ENCODE assay signal across 16 mouse cellular contexts in genomic region chr5:88644901-88645300, GRCm38 (mm10). TPM values are rescaled to one million over a fixed set of nuclear protein-coding genes. Genes with fewer than 3 reads are reported as not detected.
DNase-seq lines count a peak whose midpoint lies in the region; ATAC-seq and TF ChIP-seq lines count a peak whose summit lies in the region.
"Had no signal": no experiment of that assay in that cellular context is flagged by ENCODE, and none has a peak within 500 bp of the region (broad histone marks: within the 10 kb centered on the region; RNA-seq: fewer than 3 reads in every experiment).

No protein-coding gene starts in this region.

- H3K27ac ChIP-seq in kidney, postnatal 0 days, result peak overlapping the region; percentile 42; the same call in 1 of the 2 replicates
- no peak overlapping the region for H3K27ac ChIP-seq in stomach, postnatal 0 days (replicated peaks)
- no peak overlapping the region for H3K27ac ChIP-seq in heart, embryonic 12.5 days (ENCODE audit: poor library complexity, severe bottlenecking)
- H3K27ac ChIP-seq: embryonic facial prominence, embryonic 12.5 days; forebrain, embryonic 15.5 days; heart, embryonic 10.5 days had no signal

- peak; percentile 21 for DNase-seq in kidney, adult 18-20 months
- no peak for DNase-seq in kidney, adult 8-10 months
- peak; percentile 39 for DNase-seq in kidney, adult 9 months
- no peak for DNase-seq in kidney, postnatal 0 days (ENCODE audit: low spot score)
- DNase-seq in stomach, postnatal 0 days (ENCODE audit: low spot score), result peak; percentile 2
- no peak for DNase-seq in heart, postnatal 10 days
- DNase-seq: adrenal gland, postnatal 14 days; cerebellum, adult 11-12 months; cerebellum, adult 9-10 months; cerebellum, postnatal 25 days; gastrocnemius, postnatal 36 days; heart, postnatal 36 days had no signal

- peaks cover 34% of the 10 kb centered on the region for H3K36me3 ChIP-seq in kidney, postnatal 0 days (ENCODE audit: insufficient read depth, low read length)
- H3K36me3 ChIP-seq in stomach, postnatal 0 days (ENCODE audit: control insufficient read depth, insufficient read depth, low read length), result peaks cover 12% of the 10 kb centered on the region
- H3K36me3 ChIP-seq in heart, embryonic 12.5 days, result peaks cover 66% of the 10 kb centered on the region

- 68% methylated on average over 2 of the region's 2 CpGs for WGBS in kidney, postnatal 0 days
- WGBS in stomach, postnatal 0 days, result 77% methylated on average over 2 of the region's 2 CpGs
- WGBS in heart, embryonic 12.5 days, result 79% methylated on average over 2 of the region's 2 CpGs

- H3K9me3 ChIP-seq in kidney, postnatal 0 days (replicated peaks; ENCODE audit: low read length), result no peaks in the 10 kb centered on the region
- H3K9me3 ChIP-seq in stomach, postnatal 0 days (ENCODE audit: control insufficient read depth, low read length), result no peaks in the 10 kb centered on the region
- H3K9me3 ChIP-seq in heart, embryonic 12.5 days (replicated peaks), result no peaks in the 10 kb centered on the region
- H3K9me3 ChIP-seq: embryonic facial prominence, embryonic 12.5 days; forebrain, embryonic 15.5 days; heart, embryonic 10.5 days had no signal

- H3K27me3 ChIP-seq in kidney, postnatal 0 days (ENCODE audit: insufficient read depth, low read length), result no peaks in the 10 kb centered on the region
- H3K27me3 ChIP-seq in stomach, postnatal 0 days (ENCODE audit: control insufficient read depth, insufficient read depth, low read length), result no peaks in the 10 kb centered on the region
- H3K27me3 ChIP-seq in heart, embryonic 12.5 days (replicated peaks), result no peaks in the 10 kb centered on the region
- H3K27me3 ChIP-seq: embryonic facial prominence, embryonic 12.5 days; forebrain, embryonic 15.5 days had no signal

- H3K4me3 ChIP-seq in kidney, postnatal 0 days (replicated peaks; ENCODE audit: low read depth, low read length), result no peak overlapping the region
- H3K4me3 ChIP-seq in stomach, postnatal 0 days (ENCODE audit: low read depth, low read length), result no peak overlapping the region
- no peak overlapping the region for H3K4me3 ChIP-seq in heart, embryonic 12.5 days
- H3K4me3 ChIP-seq: embryonic facial prominence, embryonic 12.5 days; forebrain, embryonic 15.5 days; heart, embryonic 10.5 days had no signal

- H3K9ac ChIP-seq in kidney, postnatal 0 days (ENCODE audit: low read depth, low read length), result no peak overlapping the region
- no peak overlapping the region for H3K9ac ChIP-seq in stomach, postnatal 0 days (ENCODE audit: low read length)
- H3K9ac ChIP-seq in heart, embryonic 12.5 days, result no peak overlapping the region
- H3K9ac ChIP-seq: embryonic facial prominence, embryonic 12.5 days; forebrain, embryonic 15.5 days had no signal

- H3K4me2 ChIP-seq in kidney, postnatal 0 days (ENCODE audit: low read length), result no peak overlapping the region
- no peak overlapping the region for H3K4me2 ChIP-seq in stomach, postnatal 0 days (replicated peaks; ENCODE audit: low read depth)
- no peak overlapping the region for H3K4me2 ChIP-seq in heart, embryonic 12.5 days
- H3K4me2 ChIP-seq: embryonic facial prominence, embryonic 12.5 days; forebrain, embryonic 15.5 days had no signal

- TF ChIP-seq EP300 in stomach, postnatal 0 days (optimal IDR thresholded peaks at IDR 0.05), result no peak

- TF ChIP-seq CTCF in kidney, postnatal 0 days (IDR thresholded peaks at IDR 0.05; ENCODE audit: low read depth), result no peak
- no peak for TF ChIP-seq CTCF in stomach, postnatal 0 days (IDR thresholded peaks at IDR 0.05; ENCODE audit: low read depth)

- no peaks in the 10 kb centered on the region for H3K4me1 ChIP-seq in kidney, postnatal 0 days (replicated peaks; ENCODE audit: insufficient read depth, low read length)
- H3K4me1 ChIP-seq in stomach, postnatal 0 days (replicated peaks; ENCODE audit: control insufficient read depth, insufficient read depth), result no peaks in the 10 kb centered on the region
- H3K4me1 ChIP-seq in heart, embryonic 12.5 days (replicated peaks), result peaks cover 17% of the 10 kb centered on the region
- H3K4me1 ChIP-seq: embryonic facial prominence, embryonic 12.5 days; forebrain, embryonic 15.5 days had no signal

- intact Hi-C loops in heart, postnatal 10 days (cut with DNase I), result no loop called here

- 0 out of 2 replicates have a peak, but pooled peaks have one; percentile 41 for ATAC-seq in kidney, postnatal 0 days (replicated peaks; ENCODE audit: low FRiP score, low read depth)
- ATAC-seq in stomach, postnatal 0 days (ENCODE audit: low FRiP score, low TSS enrichment), result no peak
- ATAC-seq in heart, embryonic 12.5 days (ENCODE audit: insufficient number of reproducible peaks, low FRiP score), result no peak
- ATAC-seq: forebrain, embryonic 15.5 days had no signal

RNA-seq across cellular contexts. Expression of gene Grsf1, which starts 31.1 kb away (rescaled TPM):
- polyA plus RNA-seq in kidney, postnatal 0 days (2015; fragmentation: Nextera tagmentation; extraction: Ambion mirVana), result 82.0 and 82.7 TPM in 2 replicates
- 32.8 and 35.1 TPM in 2 replicates for polyA plus RNA-seq in stomach, postnatal 0 days (2015; fragmentation: Nextera tagmentation; extraction: Ambion mirVana)
- 88.2 and 90.1 TPM in 2 replicates for polyA plus RNA-seq in heart, embryonic 12.5 days (2016; fragmentation: Nextera tagmentation; extraction: Ambion mirVana)
- total RNA-seq in heart, postnatal 10 days (2021), result 100 to 1,000 TPM; 197 to 201 TPM

Comparison
In these comparisons a context has a peak if more than half of its experiments do, and no peak if none do; other contexts are left out.
1. DNase-seq: peak in kidney, adult 18-20 months (single experiment), kidney, adult 9 months (single experiment) and stomach, postnatal 0 days (single experiment); none in kidney, adult 8-10 months (0 of 2), kidney, postnatal 0 days (single experiment) and heart, postnatal 10 days (0 of 2).